In genomic region chr15:55962093-55962492, GRCm38 (mm10) we compare ENCODE assay signal across 22 mouse cellular contexts.
DNase-seq lines count a peak whose midpoint lies in the region; ATAC-seq and TF ChIP-seq lines count a peak whose summit lies in the region.
"Had no signal": no experiment of that assay in that cellular context is flagged by ENCODE, and none has a peak within 500 bp of the region (broad histone marks: within the 10 kb centered on the region; RNA-seq: fewer than 3 reads in every experiment).

No protein-coding gene starts in this region.

- no peaks in the 10 kb centered on the region for H3K9me3 ChIP-seq in liver, embryonic 12.5 days (replicated peaks)
- no peaks in the 10 kb centered on the region for H3K9me3 ChIP-seq in liver, embryonic 15.5 days (replicated peaks)
- H3K9me3 ChIP-seq in liver, embryonic 16.5 days (replicated peaks; ENCODE audit: control insufficient read depth, low read length), result no peaks in the 10 kb centered on the region
- no peaks in the 10 kb centered on the region for H3K9me3 ChIP-seq in liver, embryonic 11.5 days (ENCODE audit: control insufficient read depth, low read length)
- no peaks in the 10 kb centered on the region for H3K9me3 ChIP-seq in liver, postnatal 0 days (ENCODE audit: low read length)
- H3K9me3 ChIP-seq: G1E had no signal

- DNase-seq in liver, adult 2 months (ENCODE audit: extremely low read depth, low read depth, low spot score), result peak; percentile 80
- DNase-seq in liver, result no peak
- no peak for DNase-seq in liver, embryonic 11.5 days (ENCODE audit: low spot score)
- DNase-seq in liver, postnatal 0 days, result no peak
- no peak for DNase-seq in spleen, postnatal 14 days (ENCODE audit: low spot score in 2 of 2)
- DNase-seq: adrenal gland, adult 2 months; adrenal gland, adult 8-10 months; adrenal gland, postnatal 10 days; adrenal gland, postnatal 14 days; adrenal gland, postnatal 25 days; adrenal gland, postnatal 36 days; B cell, adult 2 months; cerebellum, adult 11 months; cerebellum, adult 11-12 months had no signal

- ATAC-seq in liver, embryonic 12.5 days, result no peak
- peak; percentile 64 for ATAC-seq in liver, embryonic 15.5 days (ENCODE audit: insufficient read depth)
- peak; percentile 82 for ATAC-seq in liver, embryonic 16.5 days (ENCODE audit: low read depth)
- ATAC-seq in liver, embryonic 11.5 days (replicated peaks; ENCODE audit: low FRiP score), result no peak
- ATAC-seq in liver, postnatal 0 days, result peak; percentile 85
- ATAC-seq: activated CD4-positive, CD25-positive, alpha-beta regulatory T cell, adult 4 months; CD4-positive, CD25-positive, alpha-beta regulatory T cell, adult 4 months; Patski had no signal

- H3K27me3 ChIP-seq in liver, adult 2 months (ENCODE audit: control insufficient read depth, insufficient read depth, low read length), result no peaks in the 10 kb centered on the region
- no peaks in the 10 kb centered on the region for H3K27me3 ChIP-seq in liver, embryonic 12.5 days (replicated peaks)
- H3K27me3 ChIP-seq in liver, embryonic 15.5 days, result no peaks in the 10 kb centered on the region
- H3K27me3 ChIP-seq in liver, embryonic 16.5 days (ENCODE audit: control insufficient read depth, insufficient read depth, low read depth, low read length), result no peaks in the 10 kb centered on the region
- no peaks in the 10 kb centered on the region for H3K27me3 ChIP-seq in liver, embryonic 11.5 days (replicated peaks; ENCODE audit: control insufficient read depth, insufficient read depth, low read length)
- no peaks in the 10 kb centered on the region for H3K27me3 ChIP-seq in liver, postnatal 0 days (ENCODE audit: insufficient read depth, low read length)
- H3K27me3 ChIP-seq: CH12.LX had no signal

- H3K79me2 ChIP-seq in liver, adult 2 months (ENCODE audit: control insufficient read depth, insufficient read depth, low read length), result no peaks in the 10 kb centered on the region

- peak; percentile 21; the same call in 1 of the 2 replicates for TF ChIP-seq EP300 in liver, postnatal 0 days (IDR thresholded peaks at IDR 0.05; ENCODE audit: low read depth)

- no peak for TF ChIP-seq CTCF in liver, adult 2 months (IDR thresholded peaks at IDR 0.05; ENCODE audit: low read depth, low read length)
- TF ChIP-seq CTCF in liver, postnatal 0 days (IDR thresholded peaks at IDR 0.05; ENCODE audit: low read depth), result no peak

- no peaks in the 10 kb centered on the region; the same call in 1 of the 2 replicates for H3K4me1 ChIP-seq in liver, adult 2 months (ENCODE audit: control insufficient read depth, insufficient read depth, low read length)
- H3K4me1 ChIP-seq in liver, embryonic 12.5 days, result no peaks in the 10 kb centered on the region
- no peaks in the 10 kb centered on the region for H3K4me1 ChIP-seq in liver, embryonic 15.5 days (replicated peaks)
- H3K4me1 ChIP-seq in liver, embryonic 16.5 days (ENCODE audit: control insufficient read depth, low read depth, low read length), result no peaks in the 10 kb centered on the region
- no peaks in the 10 kb centered on the region for H3K4me1 ChIP-seq in liver, embryonic 11.5 days (replicated peaks; ENCODE audit: control insufficient read depth, insufficient read depth, low read length)
- no peaks in the 10 kb centered on the region for H3K4me1 ChIP-seq in liver, postnatal 0 days (ENCODE audit: insufficient read depth)

- H3K36me3 ChIP-seq in liver, adult 2 months (ENCODE audit: control insufficient read depth, insufficient read depth, low read length), result no peaks in the 10 kb centered on the region
- no peaks in the 10 kb centered on the region for H3K36me3 ChIP-seq in liver, embryonic 12.5 days
- H3K36me3 ChIP-seq in liver, embryonic 15.5 days (replicated peaks), result no peaks in the 10 kb centered on the region
- no peaks in the 10 kb centered on the region for H3K36me3 ChIP-seq in liver, embryonic 16.5 days (ENCODE audit: control insufficient read depth, insufficient read depth)
- H3K36me3 ChIP-seq in liver, embryonic 11.5 days (ENCODE audit: control insufficient read depth, insufficient read depth, low read length), result no peaks in the 10 kb centered on the region
- no peaks in the 10 kb centered on the region for H3K36me3 ChIP-seq in liver, postnatal 0 days (replicated peaks; ENCODE audit: insufficient read depth, low read length)
- H3K36me3 ChIP-seq: G1E had no signal

- no peak overlapping the region for H3K4me3 ChIP-seq in liver, adult 2 months (ENCODE audit: insufficient read depth, low read depth, low read length)
- no peak overlapping the region for H3K4me3 ChIP-seq in liver, embryonic 12.5 days
- no peak overlapping the region for H3K4me3 ChIP-seq in liver, embryonic 15.5 days (replicated peaks)
- H3K4me3 ChIP-seq in liver, embryonic 16.5 days (ENCODE audit: low read depth, low read length), result no peak overlapping the region
- H3K4me3 ChIP-seq in liver, embryonic 11.5 days (ENCODE audit: low read depth, low read length), result no peak overlapping the region
- H3K4me3 ChIP-seq in liver, postnatal 0 days (ENCODE audit: low read depth, low read length), result no peak overlapping the region

- no peak overlapping the region for H3K4me2 ChIP-seq in liver, embryonic 12.5 days
- H3K4me2 ChIP-seq in liver, embryonic 15.5 days, result no peak overlapping the region
- H3K4me2 ChIP-seq in liver, embryonic 16.5 days (ENCODE audit: low read depth, low read length), result no peak overlapping the region
- H3K4me2 ChIP-seq in liver, embryonic 11.5 days, result no peak overlapping the region
- H3K4me2 ChIP-seq in liver, postnatal 0 days (ENCODE audit: low read depth, low read length), result no peak overlapping the region; the same call in 1 of the 2 replicates

- no peak overlapping the region; the same call in 1 of the 2 replicates for H3K27ac ChIP-seq in liver, adult 2 months (replicated peaks; ENCODE audit: insufficient read depth, low read depth, low read length)
- no peak overlapping the region for H3K27ac ChIP-seq in liver, embryonic 12.5 days
- no peak overlapping the region for H3K27ac ChIP-seq in liver, embryonic 15.5 days (replicated peaks)
- no peak overlapping the region for H3K27ac ChIP-seq in liver, embryonic 16.5 days (ENCODE audit: low read length)
- H3K27ac ChIP-seq in liver, embryonic 11.5 days (ENCODE audit: low read depth, low read length), result no peak overlapping the region
- H3K27ac ChIP-seq in liver, postnatal 0 days (ENCODE audit: low read depth), result peak overlapping the region; percentile 80

- TF ChIP-seq POLR2A in liver, adult 2 months (IDR thresholded peaks at IDR 0.05; ENCODE audit: extremely low read depth, insufficient read depth, low read length), result no peak

- H3K9ac ChIP-seq in liver, adult 2 months (ENCODE audit: low read depth, low read length), result no peak overlapping the region
- H3K9ac ChIP-seq in liver, embryonic 12.5 days, result no peak overlapping the region
- H3K9ac ChIP-seq in liver, embryonic 15.5 days, result no peak overlapping the region
- no peak overlapping the region for H3K9ac ChIP-seq in liver, embryonic 16.5 days (ENCODE audit: low read depth, low read length)
- H3K9ac ChIP-seq in liver, embryonic 11.5 days (ENCODE audit: low read depth, low read length), result no peak overlapping the region
- no peak overlapping the region for H3K9ac ChIP-seq in liver, postnatal 0 days (replicated peaks)

- 24% methylated on average over 3 of the region's 3 CpGs for WGBS in liver, adult 2 months
- 77% methylated on average over 3 of the region's 3 CpGs for WGBS in liver, embryonic 12.5 days (ENCODE audit: insufficient replicate concordance)
- 65% methylated on average over 3 of the region's 3 CpGs for WGBS in liver, embryonic 15.5 days (ENCODE audit: insufficient replicate concordance)
- 67% methylated on average over 3 of the region's 3 CpGs for WGBS in liver, embryonic 16.5 days (ENCODE audit: insufficient replicate concordance)
- WGBS in liver, embryonic 11.5 days, result 89% methylated on average over 3 of the region's 3 CpGs
- WGBS in liver, postnatal 0 days (ENCODE audit: insufficient replicate concordance), result 62% methylated on average over 3 of the region's 3 CpGs

Comparison
In these comparisons a context has a peak if more than half of its experiments do, and no peak if none do; other contexts are left out.
1. ATAC-seq: peak in liver, embryonic 15.5 days (single experiment), liver, embryonic 16.5 days (single experiment) and liver, postnatal 0 days (single experiment); none in liver, embryonic 12.5 days (single experiment) and liver, embryonic 11.5 days (single experiment).